Mouse (Mus musculus) liver, embryonic 16.5 days (tissue): Measurements from ENCODE around the gene Hfe2. TPM values are rescaled to one million over a fixed set of nuclear protein-coding genes. Genes with fewer than 3 reads are reported as not detected.
"Not testable (repeated sequence)": the region's sequence is repeated elsewhere in the genome, so short reads cannot be mapped to it uniquely, and the experiment has no call there.

Experiments
- ATAC-seq: fragments of 200-750 bp; cut with Nextera tagmentation; 2 replicates; pipeline ENCODE4 v1.8.0; 2017; ENCODE audit warnings: low read depth, mild to moderate bottlenecking, moderate number of reproducible peaks, moderate library complexity
- H3K27ac ChIP-seq: fragments of 300-500 bp; sonication (generic); 2 replicates; pipeline ENCODE4 v1.5.1; 2014; ENCODE audit warnings: mild to moderate bottlenecking, low read length
- H3K27me3 ChIP-seq: fragments of 300-500 bp; sonication (generic); 2 replicates; pipeline ENCODE4 v1.6.1; 2014; ENCODE audit warnings: low read depth, low read length, mixed read lengths; ENCODE audit not compliant: control insufficient read depth, insufficient read depth
- H3K36me3 ChIP-seq: fragments of 300-500 bp; sonication (generic); 2 replicates; pipeline ENCODE4 v1.6.1; 2014; ENCODE audit warnings: mild to moderate bottlenecking; ENCODE audit not compliant: control insufficient read depth, insufficient read depth
- H3K4me1 ChIP-seq: fragments of 300-500 bp; sonication (generic); 2 replicates; pipeline ENCODE4 v1.6.1; 2014; ENCODE audit warnings: low read depth, low read length, mixed read lengths; ENCODE audit not compliant: control insufficient read depth
- H3K4me2 ChIP-seq: fragments of 300-500 bp; sonication (generic); 2 replicates; pipeline ENCODE4 v1.6.1; 2014; ENCODE audit warnings: low read depth, low read length, mixed read lengths
- H3K4me3 ChIP-seq: fragments of 300-500 bp; sonication (generic); 2 replicates; pipeline ENCODE4 v1.5.1; 2014; ENCODE audit warnings: low read depth, mild to moderate bottlenecking, low read length
- H3K9ac ChIP-seq: fragments of 300-500 bp; sonication (generic); 2 replicates; pipeline ENCODE4 v1.6.1; 2014; ENCODE audit warnings: low read depth, low read length
- H3K9me3 ChIP-seq: fragments of 300-500 bp; sonication (generic); replicated peaks from 2 replicates; pipeline ENCODE4 v1.6.1; 2016; ENCODE audit warnings: low read length; ENCODE audit not compliant: control insufficient read depth
- WGBS: fragments of 180-500 bp; shearing (Covaris S2); extraction: QIAGEN DNeasy Blood & Tissue Kit; methylation state at CpG from one replicate; pipeline ENCODE4 v1.1.7; 2014; ENCODE audit not compliant: insufficient replicate concordance; 5-methylcytosine and 5-hydroxymethylcytosine counted together
- polyA plus RNA-seq: library from polyadenylated mRNA; unstranded; fragments of >200 nt; fragmentation: Nextera tagmentation; extraction: Ambion mirVana; gene quantifications from 2 replicates; pipeline ENCODE4 v1.2.1, GENCODE M21; 2015

Hfe2 gene
- polyA plus RNA-seq, 1 experiment from 2014 or later = 12.0 TPM

- not testable (repeated sequence) for H3K27me3 ChIP-seq, H3K4me1 ChIP-seq, H3K4me3 ChIP-seq, ATAC-seq, H3K9me3 ChIP-seq, H3K4me2 ChIP-seq, H3K9ac ChIP-seq, H3K27ac ChIP-seq, H3K36me3 ChIP-seq
- WGBS = 74% methylated on average over 7 of the region's 9 CpGs
These were observed 17.0 kb upstream of the Hfe2 start for GRCm38 (mm10) chr3:96507966-96508365.

- ATAC-seq = no peak
- H3K4me3 ChIP-seq = no peak overlapping the region
- 49% methylated on average over 5 of the region's 5 CpGs for WGBS
These were observed 4.8 kb upstream of the Hfe2 start for GRCm38 (mm10) chr3:96520171-96520570.

GRCm38 (mm10) chr3:96522149-96522548, 2.8 kb upstream of the Hfe2 start:
- Histone ChIP-seq H3K27me3 (peaks cover 22% of the 10 kb centered on the region), H3K9me3 (no peaks in the 10 kb centered on the region), H3K4me3 (no peak overlapping the region), H3K4me1 (peaks cover under 1% of the 10 kb centered on the region; the same call in 1 of the 2 replicates), H3K9ac (no peak overlapping the region), H3K36me3 (no peaks in the 10 kb centered on the region), H3K27ac (no peak overlapping the region), H3K4me2 (no peak overlapping the region)
- no peak for ATAC-seq
- 52% methylated on average over 4 of the region's 4 CpGs for WGBS

More at GRCm38 (mm10) chr3:96520171-96520570, 4.8 kb upstream of the Hfe2 start:
- Histone ChIP-seq H3K9ac (no peak overlapping the region), H3K27me3 (peaks cover 3% of the 10 kb centered on the region), H3K9me3 (no peaks in the 10 kb centered on the region), H3K27ac (no peak overlapping the region), H3K4me2 (no peak overlapping the region), H3K36me3 (no peaks in the 10 kb centered on the region), H3K4me1 (no peaks in the 10 kb centered on the region; the same call in 1 of the 2 replicates)

GRCm38 (mm10) chr3:96524028-96524810, 753 bp upstream of the Hfe2 start:
- Histone ChIP-seq H3K27me3 (peaks cover 39% of the 10 kb centered on the region), H3K4me3 (no peak overlapping the region), H3K9ac (no peak overlapping the region), H3K9me3 (no peaks in the 10 kb centered on the region), H3K27ac (no peak overlapping the region), H3K4me2 (no peak overlapping the region), H3K36me3 (no peaks in the 10 kb centered on the region), H3K4me1 (peaks cover 2% of the 10 kb centered on the region; the same call in 1 of the 2 replicates)
- WGBS = 58% methylated on average over 12 of the region's 12 CpGs
- no peak for ATAC-seq

GRCm38 (mm10) chr3:96526013-96526762, 1.2 kb downstream of the Hfe2 start:
- Histone ChIP-seq H3K9me3 (no peaks in the 10 kb centered on the region), H3K27ac (peak overlapping the region; percentile 68), H3K9ac (0 out of 2 replicates have a peak overlapping the region, but pooled peaks have one; percentile 20), H3K4me2 (peak overlapping the region; percentile 49), H3K36me3 (no peaks in the 10 kb centered on the region), H3K27me3 (peaks cover 39% of the 10 kb centered on the region), H3K4me1 (peaks cover 2% of the 10 kb centered on the region; the same call in 1 of the 2 replicates), H3K4me3 (peak overlapping the region; percentile 48)
- 47% methylated on average over 11 of the region's 11 CpGs for WGBS
- peak; percentile 89 for ATAC-seq

GRCm38 (mm10) chr3:96526864-96527542, 2.0 kb downstream of the Hfe2 start:
- no peaks in the 10 kb centered on the region for H3K9me3 ChIP-seq
- peak overlapping the region; percentile 48 for H3K4me3 ChIP-seq
- ATAC-seq = peak; percentile 40; the same call in 1 of the 2 replicates
- WGBS = 5% methylated on average over 44 of the region's 44 CpGs
- H3K36me3 ChIP-seq = no peaks in the 10 kb centered on the region
- peaks cover 39% of the 10 kb centered on the region for H3K27me3 ChIP-seq
- peak overlapping the region; percentile 49 for H3K4me2 ChIP-seq
- no peak overlapping the region for H3K27ac ChIP-seq
- peaks cover 2% of the 10 kb centered on the region; the same call in 1 of the 2 replicates for H3K4me1 ChIP-seq
- peak overlapping the region; percentile 25; the same call in 1 of the 2 replicates for H3K9ac ChIP-seq

- H3K4me2 ChIP-seq = no peak overlapping the region
- WGBS = 42% methylated on average over 9 of the region's 9 CpGs
- no peaks in the 10 kb centered on the region for H3K9me3 ChIP-seq
- no peaks in the 10 kb centered on the region for H3K36me3 ChIP-seq
- no peak overlapping the region for H3K27ac ChIP-seq
- no peak overlapping the region for H3K4me3 ChIP-seq
- no peak for ATAC-seq
- H3K4me1 ChIP-seq = peaks cover 2% of the 10 kb centered on the region; the same call in 1 of the 2 replicates
- peaks cover 39% of the 10 kb centered on the region for H3K27me3 ChIP-seq
- no peak overlapping the region for H3K9ac ChIP-seq
These were observed 3.5 kb downstream of the Hfe2 start for GRCm38 (mm10) chr3:96528506-96528905.

- WGBS = 45% methylated on average over 7 of the region's 7 CpGs
These were observed 7.1 kb downstream of the Hfe2 start for GRCm38 (mm10) chr3:96532050-96532449.

More at GRCm38 (mm10) chr3:96532050-96532449, 7.1 kb downstream of the Hfe2 start:
- no peak overlapping the region for H3K27ac ChIP-seq
- no peaks in the 10 kb centered on the region for H3K9me3 ChIP-seq
- H3K4me1 ChIP-seq = 0 out of 2 replicates have a peak, but pooled peaks cover 2% of the 10 kb centered on the region
- no peak overlapping the region for H3K4me2 ChIP-seq
- H3K36me3 ChIP-seq = no peaks in the 10 kb centered on the region
- no peak overlapping the region for H3K4me3 ChIP-seq
- no peak for ATAC-seq
- H3K27me3 ChIP-seq = peaks cover 18% of the 10 kb centered on the region
- H3K9ac ChIP-seq = no peak overlapping the region
